ENCODE assay signal across 29 mouse cellular contexts in the genomic region with DNA sequence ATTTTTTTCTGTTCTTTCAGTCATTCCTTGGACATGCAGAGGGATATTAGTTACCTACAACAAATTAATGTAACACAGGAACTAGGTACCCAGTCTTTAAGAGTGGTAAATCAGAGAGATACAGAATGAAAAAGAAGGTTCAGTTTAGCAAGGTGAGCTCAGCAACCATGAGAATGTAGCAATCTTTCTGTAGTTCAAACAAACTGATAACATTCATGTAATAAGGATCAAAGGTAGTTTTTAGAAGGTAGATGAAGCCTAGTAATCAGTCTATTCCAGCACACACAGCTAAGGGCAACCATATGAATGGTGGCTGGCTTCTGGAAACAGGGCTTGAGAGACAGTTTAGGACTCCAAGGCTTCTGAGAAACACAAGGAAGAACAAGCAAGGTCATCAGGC.
"Had no signal": no experiment of that assay in that cellular context is flagged by ENCODE, and none has a peak within 500 bp of the region (broad histone marks: within the 10 kb centered on the region; RNA-seq: fewer than 3 reads in every experiment).

No protein-coding gene starts in this region.

- H3K4me1 ChIP-seq: embryonic facial prominence, embryonic 10.5 days; embryonic facial prominence, embryonic 12.5 days; embryonic facial prominence, embryonic 13.5 days; embryonic facial prominence, embryonic 15.5 days; forebrain, embryonic 10.5 days; forebrain, embryonic 12.5 days; forebrain, embryonic 13.5 days; forebrain, embryonic 15.5 days had no signal

- H3K4me2 ChIP-seq: embryonic facial prominence, embryonic 12.5 days; embryonic facial prominence, embryonic 13.5 days; embryonic facial prominence, embryonic 15.5 days; forebrain, embryonic 12.5 days; forebrain, embryonic 13.5 days; forebrain, embryonic 15.5 days had no signal

- H3K9ac ChIP-seq: embryonic facial prominence, embryonic 12.5 days; embryonic facial prominence, embryonic 13.5 days; embryonic facial prominence, embryonic 15.5 days; forebrain, embryonic 12.5 days; forebrain, embryonic 13.5 days; forebrain, embryonic 15.5 days; forebrain, postnatal 0 days had no signal

- H3K27me3 ChIP-seq: embryonic facial prominence, embryonic 12.5 days; embryonic facial prominence, embryonic 13.5 days; embryonic facial prominence, embryonic 15.5 days; forebrain, embryonic 12.5 days; forebrain, embryonic 13.5 days; forebrain, embryonic 15.5 days had no signal

- H3K9me3 ChIP-seq: embryonic facial prominence, embryonic 10.5 days; embryonic facial prominence, embryonic 12.5 days; embryonic facial prominence, embryonic 13.5 days; embryonic facial prominence, embryonic 15.5 days; forebrain, embryonic 10.5 days; forebrain, embryonic 12.5 days; forebrain, embryonic 13.5 days; forebrain, embryonic 15.5 days had no signal

- H3K4me3 ChIP-seq: embryonic facial prominence, embryonic 10.5 days; embryonic facial prominence, embryonic 12.5 days; embryonic facial prominence, embryonic 13.5 days; embryonic facial prominence, embryonic 15.5 days; erythroblast, embryonic 14.5 days; forebrain, embryonic 10.5 days; forebrain, embryonic 12.5 days; forebrain, embryonic 13.5 days; forebrain, embryonic 15.5 days; gastrocnemius, adult 2 months; heart, adult 2 months had no signal

- DNase-seq: cerebellum, adult 2 months; cerebellum, adult 8-10 months; cerebellum, adult 9-10 months; cerebellum, adult 9-11 months; cerebellum, postnatal 10 days; cerebellum, postnatal 14 days; cerebellum, postnatal 25 days; cerebellum, postnatal 36 days; embryo, embryonic 11 days; forebrain, postnatal 0 days; gastrocnemius, adult 2 months; gastrocnemius, postnatal 10 days; gastrocnemius, postnatal 14 days; gastrocnemius, postnatal 25 days; gastrocnemius, postnatal 36 days; heart, adult 11 months; heart, adult 18-20 months; heart, adult 2 months had no signal

- H3K36me3 ChIP-seq: embryonic facial prominence, embryonic 10.5 days; embryonic facial prominence, embryonic 12.5 days; embryonic facial prominence, embryonic 13.5 days; embryonic facial prominence, embryonic 15.5 days; forebrain, embryonic 10.5 days; forebrain, embryonic 12.5 days; forebrain, embryonic 15.5 days had no signal

- H3K27ac ChIP-seq: embryonic facial prominence, embryonic 10.5 days; embryonic facial prominence, embryonic 12.5 days; embryonic facial prominence, embryonic 13.5 days; embryonic facial prominence, embryonic 15.5 days; forebrain, embryonic 10.5 days; forebrain, embryonic 12.5 days; forebrain, embryonic 13.5 days; forebrain, embryonic 15.5 days; gastrocnemius, adult 2 months; heart, adult 2 months had no signal

- ATAC-seq: forebrain, embryonic 13.5 days; forebrain, embryonic 14.5 days; forebrain, embryonic 15.5 days; forebrain, embryonic 16.5 days; forebrain, postnatal 0 days had no signal
